Mouse (Mus musculus): ENCODE data around the gene Btn2a2. TPM values are rescaled to one million over a fixed set of nuclear protein-coding genes. Genes with fewer than 3 reads are reported as not detected.

Btn2a2 gene
- polyA plus RNA-seq, 1 experiment from 2014 or later, result 0.07 TPM

DNA sequence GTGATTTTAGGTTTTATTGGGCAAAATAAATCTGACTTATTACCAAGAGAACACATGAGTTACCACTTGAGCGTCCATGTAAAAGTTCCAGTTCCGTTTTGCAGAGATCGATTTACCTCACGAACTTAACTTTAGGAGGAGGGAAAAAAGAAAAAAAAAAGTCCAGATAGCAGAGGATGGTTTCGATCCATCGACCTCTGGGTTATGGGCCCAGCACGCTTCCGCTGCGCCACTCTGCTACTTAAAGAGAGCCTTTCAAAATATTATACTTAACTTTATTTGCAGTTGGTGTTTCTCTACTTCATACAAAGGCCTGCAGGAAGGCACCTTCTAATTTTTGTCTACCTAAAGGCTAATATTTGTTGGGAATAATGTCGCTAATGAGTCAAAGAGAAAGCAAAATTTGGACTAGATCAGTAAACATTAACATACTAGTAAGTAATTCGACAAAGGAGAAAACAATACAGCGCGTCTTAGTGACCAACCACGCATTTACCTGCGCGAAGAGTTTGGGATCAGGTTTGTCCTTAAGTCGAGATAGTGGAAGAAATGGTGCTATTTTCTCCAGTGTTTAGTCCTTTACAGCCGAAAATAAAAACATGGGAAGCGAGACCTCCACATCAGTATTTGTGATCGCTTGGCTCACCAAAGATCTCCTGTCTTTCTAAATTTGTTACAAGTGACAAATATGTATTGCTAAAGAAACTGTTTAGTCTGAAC, 41.7 kb upstream of the Btn2a2 start:
- no peak for TF ChIP-seq CTCF (IDR thresholded peaks at IDR 0.05)
- peak; percentile 48 for TF ChIP-seq EP300 (IDR thresholded peaks at IDR 0.05)
- Histone ChIP-seq H3K9me3 (ENCODE audit: low read length) (no peaks in the 10 kb centered on the region), H3K27me3 (replicated peaks; ENCODE audit: insufficient read depth, low read length) (no peaks in the 10 kb centered on the region), H3K4me1 (ENCODE audit: insufficient read depth, low read depth, low read length) (peaks cover 16% of the 10 kb centered on the region; the same call in 1 of the 2 replicates), H3K9ac (replicated peaks; ENCODE audit: low read depth) (peak overlapping the region; percentile 77), H3K36me3 (ENCODE audit: insufficient read depth, low read length) (no peaks in the 10 kb centered on the region), H3K4me3 (ENCODE audit: low read depth, low read length) (peak overlapping the region; percentile 55), H3K27ac (ENCODE audit: low read length) (peak overlapping the region; percentile 97), H3K4me2 (replicated peaks; ENCODE audit: low read depth, low read length) (peak overlapping the region; percentile 64)
- DNase-seq (ENCODE audit: low spot score) (peak; percentile 83), ATAC-seq (peak; percentile 37)
- WGBS, result under 1% methylated on average over 20 of the region's 20 CpGs

DNA sequence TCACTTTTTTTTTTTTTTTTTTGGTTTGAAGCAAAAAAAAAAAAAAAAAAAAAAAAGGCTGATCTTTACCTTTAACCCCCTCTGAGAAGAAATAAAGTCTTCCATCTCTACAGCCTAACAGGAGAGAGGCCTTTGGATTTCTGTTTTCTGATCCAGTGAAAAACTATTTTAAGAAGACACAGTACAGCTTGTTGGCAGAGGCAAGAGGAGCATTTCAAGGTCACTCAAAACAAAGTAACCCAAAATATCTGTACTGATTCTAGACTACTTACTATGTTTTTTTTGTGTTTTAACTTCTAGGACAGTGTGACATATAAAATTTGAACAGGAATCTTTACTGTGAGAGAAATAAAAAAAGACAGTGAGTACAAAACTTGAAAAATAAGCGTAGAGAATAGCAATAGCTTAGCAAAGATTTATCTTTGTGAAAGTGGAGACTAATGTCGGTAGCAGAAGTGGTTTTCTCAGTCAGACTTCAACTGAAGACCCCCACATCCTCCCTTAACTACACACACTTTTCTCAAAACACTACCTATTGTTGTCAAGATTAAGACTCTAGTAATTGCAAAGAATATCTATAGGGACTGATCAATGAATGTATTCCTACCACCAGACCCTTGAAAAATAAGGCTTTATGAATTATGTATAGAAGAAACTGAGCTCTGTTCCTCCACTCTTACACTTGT, 41.0 kb upstream of the Btn2a2 start:
- Histone ChIP-seq H3K4me2 (replicated peaks; ENCODE audit: low read depth, low read length) (peak overlapping the region; percentile 64), H3K27ac (ENCODE audit: low read length) (peak overlapping the region; percentile 97; the same call in 1 of the 2 replicates), H3K4me1 (ENCODE audit: insufficient read depth, low read depth, low read length) (peaks cover 14% of the 10 kb centered on the region; the same call in 1 of the 2 replicates), H3K36me3 (ENCODE audit: insufficient read depth, low read length) (no peaks in the 10 kb centered on the region), H3K9me3 (ENCODE audit: low read length) (no peaks in the 10 kb centered on the region), H3K9ac (replicated peaks; ENCODE audit: low read depth) (peak overlapping the region; percentile 77), H3K27me3 (replicated peaks; ENCODE audit: insufficient read depth, low read length) (no peaks in the 10 kb centered on the region), H3K4me3 (ENCODE audit: low read depth, low read length) (peak overlapping the region; percentile 55)
- TF ChIP-seq EP300 (IDR thresholded peaks at IDR 0.05) (no peak), CTCF (IDR thresholded peaks at IDR 0.05) (no peak)
- ATAC-seq (no peak), DNase-seq (ENCODE audit: low spot score) (no peak)
- WGBS, result 19% methylated on average over 2 of the region's 2 CpGs

DNA sequence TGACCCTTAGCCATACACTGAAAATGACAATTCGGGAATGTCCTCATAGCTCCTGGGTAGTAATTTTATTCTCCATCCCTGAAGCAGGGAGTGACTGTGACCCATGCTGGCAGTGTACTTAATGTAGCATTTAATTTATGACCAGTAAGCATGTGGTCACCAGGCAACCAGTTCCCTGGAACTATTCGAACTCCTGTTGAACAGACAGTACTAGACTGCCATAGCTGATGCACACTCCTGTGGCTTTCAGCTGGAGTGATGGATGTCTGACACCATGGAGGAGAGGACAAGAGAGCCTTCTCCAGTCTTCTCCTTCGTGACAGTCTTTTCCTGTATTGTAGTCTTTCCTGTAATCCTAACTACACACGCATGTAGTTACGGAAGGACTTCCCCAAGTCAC, 40.3 kb upstream of the Btn2a2 start:
- 72% methylated on average over 5 of the region's 5 CpGs for WGBS
- H3K9me3 ChIP-seq (ENCODE audit: low read length), result no peaks in the 10 kb centered on the region
- peaks cover 10% of the 10 kb centered on the region; the same call in 1 of the 2 replicates for H3K4me1 ChIP-seq (ENCODE audit: insufficient read depth, low read depth, low read length)
- no peak overlapping the region for H3K9ac ChIP-seq (replicated peaks; ENCODE audit: low read depth)
- no peaks in the 10 kb centered on the region for H3K36me3 ChIP-seq (ENCODE audit: insufficient read depth, low read length)
- no peak overlapping the region for H3K27ac ChIP-seq (ENCODE audit: low read length)
- TF ChIP-seq CTCF (IDR thresholded peaks at IDR 0.05), result no peak
- TF ChIP-seq EP300 (IDR thresholded peaks at IDR 0.05), result no peak
- ATAC-seq, result no peak
- H3K4me2 ChIP-seq (replicated peaks; ENCODE audit: low read depth, low read length), result no peak overlapping the region
- DNase-seq (ENCODE audit: low spot score), result no peak
- no peak overlapping the region for H3K4me3 ChIP-seq (ENCODE audit: low read depth, low read length)
- H3K27me3 ChIP-seq (replicated peaks; ENCODE audit: insufficient read depth, low read length), result no peaks in the 10 kb centered on the region

DNA sequence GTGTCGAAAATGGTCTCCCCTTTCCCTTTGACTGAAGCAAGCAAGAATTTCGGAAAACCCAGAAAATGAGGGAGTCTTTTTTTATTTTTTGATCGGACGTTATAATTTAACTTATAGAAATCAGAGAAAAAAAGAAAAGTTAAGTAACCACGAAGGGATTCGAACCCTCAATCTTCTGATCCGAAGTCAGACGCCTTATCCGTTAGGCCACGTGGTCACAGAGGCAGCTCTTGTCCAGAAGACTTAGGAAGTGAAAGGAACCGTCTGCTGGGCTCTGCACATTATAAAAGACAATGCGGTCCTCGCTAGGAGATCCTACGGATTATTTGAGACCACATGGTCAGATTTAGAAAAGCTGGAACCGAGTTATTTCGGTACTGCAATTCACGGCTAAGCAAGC, 37.7 kb upstream of the Btn2a2 start:
- Histone ChIP-seq H3K9me3 (ENCODE audit: low read length) (no peaks in the 10 kb centered on the region), H3K9ac (replicated peaks; ENCODE audit: low read depth) (no peak overlapping the region), H3K27ac (ENCODE audit: low read length) (no peak overlapping the region), H3K4me3 (ENCODE audit: low read depth, low read length) (peak overlapping the region; percentile 28), H3K27me3 (replicated peaks; ENCODE audit: insufficient read depth, low read length) (no peaks in the 10 kb centered on the region), H3K4me2 (replicated peaks; ENCODE audit: low read depth, low read length) (peak overlapping the region; percentile 53), H3K36me3 (ENCODE audit: insufficient read depth, low read length) (no peaks in the 10 kb centered on the region), H3K4me1 (ENCODE audit: insufficient read depth, low read depth, low read length) (no peaks in the 10 kb centered on the region)
- DNase-seq (ENCODE audit: low spot score) (peak; percentile 94), ATAC-seq (peak; percentile 41)
- under 1% methylated on average over 17 of the region's 17 CpGs for WGBS
- TF ChIP-seq CTCF (IDR thresholded peaks at IDR 0.05) (no peak), EP300 (IDR thresholded peaks at IDR 0.05) (peak; percentile 29; the same call in 1 of the 2 replicates)

DNA sequence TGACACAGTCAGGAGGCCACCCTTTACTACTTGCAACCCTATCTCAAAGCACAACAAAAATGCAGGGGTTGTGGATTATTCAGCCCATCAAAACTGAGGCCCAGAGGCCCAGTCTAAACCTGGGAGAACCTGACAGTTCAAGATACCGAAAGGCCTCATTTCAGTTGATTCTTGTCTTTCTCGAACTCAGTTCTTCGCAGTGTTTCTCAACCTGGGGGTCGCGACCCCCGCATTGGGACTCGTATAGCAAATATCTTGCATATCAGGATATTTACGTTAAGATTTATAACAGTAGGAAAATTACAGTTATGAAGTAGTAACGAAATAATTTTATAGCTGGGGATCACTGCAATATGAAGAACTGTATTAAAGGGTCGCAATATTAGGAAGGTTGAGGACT, 37.2 kb upstream of the Btn2a2 start:
- no peaks in the 10 kb centered on the region for H3K27me3 ChIP-seq (replicated peaks; ENCODE audit: insufficient read depth, low read length)
- H3K4me2 ChIP-seq (replicated peaks; ENCODE audit: low read depth, low read length), result peak overlapping the region; percentile 53
- no peak for DNase-seq (ENCODE audit: low spot score)
- ATAC-seq, result no peak
- 4% methylated on average over 10 of the region's 10 CpGs for WGBS
- peak overlapping the region; percentile 28 for H3K4me3 ChIP-seq (ENCODE audit: low read depth, low read length)
- no peaks in the 10 kb centered on the region for H3K36me3 ChIP-seq (ENCODE audit: insufficient read depth, low read length)
- H3K27ac ChIP-seq (ENCODE audit: low read length), result no peak overlapping the region
- no peaks in the 10 kb centered on the region for H3K4me1 ChIP-seq (ENCODE audit: insufficient read depth, low read depth, low read length)
- H3K9ac ChIP-seq (replicated peaks; ENCODE audit: low read depth), result no peak overlapping the region
- TF ChIP-seq EP300 (IDR thresholded peaks at IDR 0.05), result no peak
- TF ChIP-seq CTCF (IDR thresholded peaks at IDR 0.05), result no peak
- no peaks in the 10 kb centered on the region for H3K9me3 ChIP-seq (ENCODE audit: low read length)

DNA sequence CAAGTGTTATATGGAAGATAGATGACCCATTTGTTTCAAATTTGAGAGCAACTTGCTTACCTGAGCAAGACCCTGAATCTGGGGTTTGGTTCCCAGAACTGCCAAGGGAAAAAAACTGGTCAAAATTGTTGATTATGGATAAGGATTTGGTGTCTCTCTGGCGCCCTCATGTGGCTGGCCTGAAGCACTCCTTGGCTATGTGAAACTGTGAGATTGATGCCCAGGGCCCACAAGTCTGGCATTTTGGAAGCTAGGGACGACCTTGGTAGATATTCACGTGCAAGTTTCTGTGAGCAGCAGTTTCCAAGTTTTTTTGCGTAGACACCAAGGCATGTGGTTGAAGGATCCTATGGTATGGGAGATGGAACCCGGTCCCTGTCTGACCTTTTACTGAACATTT, 36.0 kb upstream of the Btn2a2 start:
- H3K9me3 ChIP-seq (ENCODE audit: low read length), result no peaks in the 10 kb centered on the region
- DNase-seq (ENCODE audit: low spot score), result peak; percentile 86
- peak; percentile 27; the same call in 1 of the 2 replicates for ATAC-seq
- no peaks in the 10 kb centered on the region for H3K36me3 ChIP-seq (ENCODE audit: insufficient read depth, low read length)
- no peak overlapping the region for H3K4me2 ChIP-seq (replicated peaks; ENCODE audit: low read depth, low read length)
- H3K27ac ChIP-seq (ENCODE audit: low read length), result no peak overlapping the region
- H3K4me1 ChIP-seq (ENCODE audit: insufficient read depth, low read depth, low read length), result no peaks in the 10 kb centered on the region
- H3K4me3 ChIP-seq (ENCODE audit: low read depth, low read length), result no peak overlapping the region
- no peaks in the 10 kb centered on the region for H3K27me3 ChIP-seq (replicated peaks; ENCODE audit: insufficient read depth, low read length)
- WGBS, result 11% methylated on average over 5 of the region's 5 CpGs
- H3K9ac ChIP-seq (replicated peaks; ENCODE audit: low read depth), result no peak overlapping the region
- TF ChIP-seq EP300 (IDR thresholded peaks at IDR 0.05), result no peak
- peak; percentile 92 for TF ChIP-seq CTCF (IDR thresholded peaks at IDR 0.05)
